Mouse (Mus musculus) megakaryocyte-erythroid progenitor cell, adult 5-6 weeks (primary cell): Measurements from ENCODE around the gene Lim2. TPM values are rescaled to one million over a fixed set of nuclear protein-coding genes. Genes with fewer than 3 reads are reported as not detected.

Experiments used
- ATAC-seq: replicated peaks from 2 replicates; pipeline ENCODE4 v1.8.0; 2016; ENCODE audit warnings: mild to moderate bottlenecking, inconsistent platforms; ENCODE audit not compliant: severe bottlenecking, poor library complexity, low FRiP score, low TSS enrichment
- total RNA-seq, 2 experiments: library from RNA; stranded (forward) in 1 of 2; stranded (reverse) in 1 of 2; fragments of 200-1000, 215-1000 nt in 1 of 2; fragments of >200 nt in 1 of 2; fragmentation: Nextera tagmentation in 1 of 2; gene quantifications; 2 replicates each; pipeline ENCODE4 v1.2.3; 2014 to 2017

The Lim2 gene
- total RNA-seq, 2 experiments from 2014 or later = not detected

- no peak for ATAC-seq
Measured at GRCm38 (mm10) chr7:43482090-43482716, 54.7 kb downstream of the Lim2 start.

- peak; percentile 25; the same call in 1 of the 2 replicates for ATAC-seq
Measured at GRCm38 (mm10) chr7:43483236-43483635, 55.8 kb downstream of the Lim2 start.

Other genes starting within 250 kb of the Lim2 start
- 11.5 and 15.9 TPM in 2 replicates for gene Zfp715, start 114.4 kb upstream of the Lim2 start, total RNA-seq (2014; fragmentation: Nextera tagmentation)
- 5.0 and 16.7 TPM in 2 replicates for gene Zfp715, start 114.4 kb upstream of the Lim2 start, total RNA-seq (2017)
- 6.4 and 6.9 TPM in 2 replicates for gene Siglecf, start 76.3 kb upstream of the Lim2 start, total RNA-seq (2014; fragmentation: Nextera tagmentation)
- 3.1 and 13.0 TPM in 2 replicates for gene Siglecf, start 76.3 kb upstream of the Lim2 start, total RNA-seq (2017)
- 3.1 and 4.4 TPM in 2 replicates for gene Siglecg, start 19.5 kb upstream of the Lim2 start, total RNA-seq (2014; fragmentation: Nextera tagmentation)
- 1.3 TPM in 1 of 2 replicates, not detected in the other for gene Siglecg, start 19.5 kb upstream of the Lim2 start, total RNA-seq (2017)
- 49.9 and 86.7 TPM in 2 replicates for gene Nkg7, start 9.4 kb downstream of the Lim2 start, total RNA-seq (2014; fragmentation: Nextera tagmentation)
- 41.8 and 53.8 TPM in 2 replicates for gene Nkg7, start 9.4 kb downstream of the Lim2 start, total RNA-seq (2017)
- not detected in 2 replicates for gene Cldnd2, start 13.1 kb downstream of the Lim2 start, total RNA-seq (2014; fragmentation: Nextera tagmentation)
- gene Cldnd2, start 13.1 kb downstream of the Lim2 start, total RNA-seq (2017) = not detected in 2 replicates
- 212 and 237 TPM in 2 replicates for gene Etfb, start 16.4 kb downstream of the Lim2 start, total RNA-seq (2014; fragmentation: Nextera tagmentation)
- 396 and 426 TPM in 2 replicates for gene Etfb, start 16.4 kb downstream of the Lim2 start, total RNA-seq (2017)
- not detected in 2 replicates for gene Gm45233, start 16.5 kb downstream of the Lim2 start, total RNA-seq (2014; fragmentation: Nextera tagmentation)
- gene Gm45233, start 16.5 kb downstream of the Lim2 start, total RNA-seq (2017) = 4.2 TPM in 1 of 2 replicates, not detected in the other
- 2.3 and 2.9 TPM in 2 replicates for gene Vsig10l, start 35.5 kb downstream of the Lim2 start, total RNA-seq (2014; fragmentation: Nextera tagmentation)
- 3.0 and 8.9 TPM in 2 replicates for gene Vsig10l, start 35.5 kb downstream of the Lim2 start, total RNA-seq (2017)
- not detected in 2 replicates for gene Iglon5, start 62.4 kb downstream of the Lim2 start, total RNA-seq (2014; fragmentation: Nextera tagmentation)
- not detected in 2 replicates for gene Iglon5, start 62.4 kb downstream of the Lim2 start, total RNA-seq (2017)
- not detected in 2 replicates for gene 4931406B18Rik, start 78.3 kb downstream of the Lim2 start, total RNA-seq (2014; fragmentation: Nextera tagmentation)
- not detected in 2 replicates for gene 4931406B18Rik, start 78.3 kb downstream of the Lim2 start, total RNA-seq (2017)
- 1.9 and 3.5 TPM in 2 replicates for gene Cd33, start 116.8 kb downstream of the Lim2 start, total RNA-seq (2014; fragmentation: Nextera tagmentation)
- gene Cd33, start 116.8 kb downstream of the Lim2 start, total RNA-seq (2017) = 0.19 and 0.42 TPM in 2 replicates
- gene Zfp658, start 134.6 kb downstream of the Lim2 start, total RNA-seq (2014; fragmentation: Nextera tagmentation) = 1.0 and 1.2 TPM in 2 replicates
- 0.09 and 0.11 TPM in 2 replicates for gene Zfp658, start 134.6 kb downstream of the Lim2 start, total RNA-seq (2017)
- gene Zfp719, start 151.9 kb downstream of the Lim2 start, total RNA-seq (2014; fragmentation: Nextera tagmentation) = 5.0 and 5.5 TPM in 2 replicates
- 4.2 and 4.5 TPM in 2 replicates for gene Zfp719, start 151.9 kb downstream of the Lim2 start, total RNA-seq (2017)
- not detected in 2 replicates for gene Zfp819, start 179.5 kb downstream of the Lim2 start, total RNA-seq (2014; fragmentation: Nextera tagmentation)
- not detected in 2 replicates for gene Zfp819, start 179.5 kb downstream of the Lim2 start, total RNA-seq (2017)
- gene Ceacam18, start 207.0 kb downstream of the Lim2 start, total RNA-seq (2014; fragmentation: Nextera tagmentation) = not detected in 2 replicates
- gene Ceacam18, start 207.0 kb downstream of the Lim2 start, total RNA-seq (2017) = not detected in 2 replicates
- 0.84 TPM in 1 of 2 replicates, not detected in the other for gene Siglece, start 232.5 kb downstream of the Lim2 start, total RNA-seq (2014; fragmentation: Nextera tagmentation)
- 2.2 TPM in 1 of 2 replicates, not detected in the other for gene Siglece, start 232.5 kb downstream of the Lim2 start, total RNA-seq (2017)
- gene Ctu1, start 244.3 kb downstream of the Lim2 start, total RNA-seq (2014; fragmentation: Nextera tagmentation) = 8.6 and 13.2 TPM in 2 replicates
- gene Ctu1, start 244.3 kb downstream of the Lim2 start, total RNA-seq (2017) = 5.3 and 8.8 TPM in 2 replicates